Mouse (Mus musculus) limb, embryonic 10.5 days (tissue): ENCODE measurements at regions not wholly inside any gene's neighbourhood (a gene's known extent, or its start where the extent isn't known, plus 50 kb on each side); places are given as distances from the start of the nearest gene placed in this dataset.

ENCODE experiments used
- DNase-seq: peaks from one replicate; pipeline ENCODE4 v3.0.0-alpha.2; 2017; ENCODE audit warnings: low spot score
- H3K27ac ChIP-seq: fragments of 300-500 bp; sonication (generic); 2 replicates; pipeline ENCODE4 v1.5.1; 2016; ENCODE audit warnings: mild to moderate bottlenecking
- H3K27me3 ChIP-seq: fragments of 300-500 bp; sonication (generic); 2 replicates; pipeline ENCODE4 v1.6.1; 2016; ENCODE audit warnings: low read depth, mild to moderate bottlenecking; ENCODE audit not compliant: poor library complexity, severe bottlenecking
- H3K36me3 ChIP-seq: fragments of 300-500 bp; sonication (generic); 2 replicates; pipeline ENCODE4 v1.6.1; 2016; ENCODE audit warnings: mild to moderate bottlenecking, moderate library complexity
- H3K4me1 ChIP-seq: fragments of 300-500 bp; sonication (generic); 2 replicates; pipeline ENCODE4 v1.6.1; 2016
- H3K4me3 ChIP-seq: fragments of 300-500 bp; sonication (generic); 2 replicates; pipeline ENCODE4 v1.5.1; 2016; ENCODE audit warnings: mild to moderate bottlenecking, moderate library complexity
- H3K9me3 ChIP-seq: fragments of 300-500 bp; sonication (generic); replicated peaks from 2 replicates; pipeline ENCODE4 v1.6.1; 2016; ENCODE audit warnings: mild to moderate bottlenecking
- WGBS: fragments of 180-500 bp; shearing (Covaris S2); methylation state at CpG from one replicate; pipeline ENCODE4 v1.1.7; 2016; 5-methylcytosine and 5-hydroxymethylcytosine counted together

DNA sequence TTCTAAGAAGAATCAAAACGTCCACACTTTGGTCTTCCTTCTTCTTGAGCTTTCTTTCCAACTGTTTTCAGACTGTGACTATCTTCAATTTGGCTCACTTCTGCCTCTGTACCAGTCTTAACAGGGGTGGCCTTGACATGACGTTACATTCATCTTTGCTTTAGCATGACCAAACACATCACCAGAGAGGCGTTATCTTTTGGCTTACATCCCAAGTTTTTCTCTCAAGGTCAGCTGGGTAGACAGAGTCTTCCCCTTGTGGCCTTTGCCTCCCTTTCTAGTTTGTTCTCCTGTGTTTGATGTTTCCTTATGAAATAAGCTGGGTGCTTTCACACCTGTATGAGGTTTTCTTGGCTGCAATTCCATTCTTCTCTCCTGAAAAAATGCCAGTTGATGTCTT lies 180.7 kb upstream of the Sash1 start:
- no peaks in the 10 kb centered on the region for H3K4me1 ChIP-seq
- H3K4me3 ChIP-seq = no peak overlapping the region
- no peak overlapping the region for H3K27ac ChIP-seq
- no peaks in the 10 kb centered on the region for H3K27me3 ChIP-seq
- WGBS = 87% methylated on average over 3 of the region's 3 CpGs
- DNase-seq = no peak
- H3K36me3 ChIP-seq = no peaks in the 10 kb centered on the region
- no peaks in the 10 kb centered on the region for H3K9me3 ChIP-seq

DNA sequence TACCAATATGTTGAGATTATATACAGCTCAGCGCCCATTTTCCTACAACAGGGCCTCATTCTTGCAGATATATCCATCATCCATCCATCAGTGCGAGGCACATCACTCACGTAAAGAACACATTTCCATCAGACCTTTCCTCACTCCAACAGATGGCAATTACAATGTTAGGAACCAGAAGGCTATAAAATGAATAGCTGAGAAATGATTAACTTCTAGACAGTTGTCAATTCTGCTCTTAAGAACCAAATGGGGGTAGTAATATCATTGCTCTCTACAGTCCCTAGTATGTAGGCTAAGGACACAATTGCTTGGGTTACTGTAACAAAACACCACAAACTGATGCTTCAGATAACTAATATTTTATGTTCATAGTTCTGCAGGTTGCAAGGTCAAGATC lies 176.1 kb upstream of the Sash1 start:
- DNase-seq = no peak
- WGBS = 89% methylated on average over 3 of the region's 3 CpGs

GRCm38 (mm10) chr10:9055274-9055673 lies 169.4 kb upstream of the Sash1 start:
- H3K4me1 ChIP-seq = no peaks in the 10 kb centered on the region
- H3K36me3 ChIP-seq = no peaks in the 10 kb centered on the region
- DNase-seq = no peak
- no peaks in the 10 kb centered on the region for H3K9me3 ChIP-seq
- 84% methylated on average over 3 of the region's 3 CpGs for WGBS
- H3K27ac ChIP-seq = no peak overlapping the region
- no peaks in the 10 kb centered on the region for H3K27me3 ChIP-seq
- H3K4me3 ChIP-seq = no peak overlapping the region

More for the DNA sequence above, 176.1 kb upstream of the Sash1 start:
- H3K9me3 ChIP-seq = no peaks in the 10 kb centered on the region
- no peaks in the 10 kb centered on the region for H3K27me3 ChIP-seq
- no peaks in the 10 kb centered on the region for H3K4me1 ChIP-seq
- no peak overlapping the region for H3K4me3 ChIP-seq
- no peak overlapping the region for H3K27ac ChIP-seq
- no peaks in the 10 kb centered on the region for H3K36me3 ChIP-seq

- DNase-seq = no peak
- 63% methylated on average over 4 of the region's 4 CpGs for WGBS
- no peaks in the 10 kb centered on the region for H3K27me3 ChIP-seq
- no peak overlapping the region for H3K27ac ChIP-seq
- H3K9me3 ChIP-seq = no peaks in the 10 kb centered on the region
- H3K4me3 ChIP-seq = no peak overlapping the region
- H3K36me3 ChIP-seq = no peaks in the 10 kb centered on the region
- no peaks in the 10 kb centered on the region for H3K4me1 ChIP-seq
These were observed 167.5 kb upstream of the Sash1 start for GRCm38 (mm10) chr10:9053371-9053770.

DNA sequence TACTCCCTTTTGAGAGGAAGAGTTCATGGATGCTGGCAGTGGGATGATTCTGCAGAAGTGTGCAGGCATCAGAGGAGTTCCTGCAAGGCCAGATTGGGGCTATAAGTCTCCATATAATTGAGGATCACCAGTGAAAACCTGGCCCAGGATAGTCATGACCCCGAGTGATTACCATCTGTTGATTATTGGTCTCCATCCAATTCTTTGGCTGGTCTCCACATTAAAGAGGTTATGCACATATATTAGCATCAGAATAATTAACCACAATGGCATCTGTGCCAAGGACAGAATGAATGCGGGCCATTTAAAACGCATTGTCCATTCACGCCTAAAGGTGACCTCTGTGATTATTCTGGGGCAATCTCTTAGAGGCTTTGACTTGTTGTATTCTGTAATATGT lies 161.5 kb upstream of the Sash1 start:
- no peak for DNase-seq
- Histone ChIP-seq H3K27me3 (no peaks in the 10 kb centered on the region), H3K4me3 (no peak overlapping the region), H3K4me1 (no peaks in the 10 kb centered on the region), H3K9me3 (no peaks in the 10 kb centered on the region), H3K27ac (no peak overlapping the region), H3K36me3 (no peaks in the 10 kb centered on the region)
- WGBS = 91% methylated on average over 4 of the region's 4 CpGs

- H3K27ac ChIP-seq = no peak overlapping the region
- H3K9me3 ChIP-seq = no peaks in the 10 kb centered on the region
- no peaks in the 10 kb centered on the region for H3K27me3 ChIP-seq
- no peaks in the 10 kb centered on the region for H3K36me3 ChIP-seq
- no peaks in the 10 kb centered on the region for H3K4me1 ChIP-seq
- WGBS = 93% methylated on average over 9 of the region's 9 CpGs
- no peak for DNase-seq
- no peak overlapping the region for H3K4me3 ChIP-seq
These were observed 159.0 kb upstream of the Sash1 start for GRCm38 (mm10) chr10:9044746-9045370.

GRCm38 (mm10) chr10:9043507-9043906 lies 157.6 kb upstream of the Sash1 start:
- no peaks in the 10 kb centered on the region for H3K9me3 ChIP-seq
- H3K27ac ChIP-seq = no peak overlapping the region
- no peaks in the 10 kb centered on the region for H3K4me1 ChIP-seq
- H3K27me3 ChIP-seq = no peaks in the 10 kb centered on the region
- no peak for DNase-seq
- 80% methylated on average over 1 of the region's 1 CpGs for WGBS
- no peaks in the 10 kb centered on the region for H3K36me3 ChIP-seq
- no peak overlapping the region for H3K4me3 ChIP-seq

DNA sequence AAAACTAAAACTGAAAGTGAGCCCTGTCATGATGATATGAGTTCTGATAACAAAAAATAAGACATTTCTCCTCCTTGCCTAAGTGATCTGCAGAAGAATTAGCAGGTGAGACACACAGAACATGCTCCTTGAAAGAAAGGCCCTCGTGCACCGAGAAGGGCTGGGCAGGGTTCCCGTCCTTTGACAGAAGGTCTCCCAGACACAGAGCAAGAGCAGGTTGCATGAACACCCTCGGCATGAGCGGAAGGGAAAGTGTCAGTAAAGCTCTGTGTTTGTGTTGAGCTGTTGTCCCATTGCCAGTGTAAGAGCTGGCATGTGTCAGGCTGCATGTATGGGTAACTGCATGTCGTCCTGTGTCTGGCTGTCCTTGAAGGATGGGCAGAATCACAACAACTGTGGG lies 144.6 kb upstream of the Sash1 start:
- no peaks in the 10 kb centered on the region for H3K4me1 ChIP-seq
- H3K4me3 ChIP-seq = no peak overlapping the region
- DNase-seq = no peak
- no peaks in the 10 kb centered on the region for H3K27me3 ChIP-seq
- WGBS = 90% methylated on average over 6 of the region's 6 CpGs
- H3K36me3 ChIP-seq = no peaks in the 10 kb centered on the region
- no peak overlapping the region for H3K27ac ChIP-seq
- no peaks in the 10 kb centered on the region for H3K9me3 ChIP-seq

DNA sequence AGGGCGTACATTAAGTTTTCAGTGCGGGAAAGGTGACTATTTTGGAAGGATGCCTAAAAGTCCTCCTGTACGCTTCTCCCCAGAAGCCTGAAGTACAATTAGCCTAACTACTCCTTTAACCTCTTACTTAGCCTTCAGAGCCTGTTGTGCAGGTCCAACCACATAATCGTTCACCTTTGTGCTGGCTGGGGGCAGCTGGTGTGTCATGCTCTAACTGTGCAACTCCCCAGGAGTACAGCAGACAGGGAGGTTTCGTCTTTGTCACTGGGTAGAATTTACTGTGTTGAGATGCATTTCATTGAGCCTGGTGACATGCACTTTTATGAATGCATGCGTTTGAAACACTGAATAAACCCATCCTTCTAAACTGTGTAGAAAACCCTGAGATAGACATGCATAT lies 143.6 kb upstream of the Sash1 start:
- WGBS = 77% methylated on average over 6 of the region's 6 CpGs
- H3K27ac ChIP-seq = no peak overlapping the region
- H3K27me3 ChIP-seq = no peaks in the 10 kb centered on the region
- H3K36me3 ChIP-seq = no peaks in the 10 kb centered on the region
- no peak overlapping the region for H3K4me3 ChIP-seq
- H3K4me1 ChIP-seq = no peaks in the 10 kb centered on the region
- DNase-seq = no peak
- no peaks in the 10 kb centered on the region for H3K9me3 ChIP-seq

DNA sequence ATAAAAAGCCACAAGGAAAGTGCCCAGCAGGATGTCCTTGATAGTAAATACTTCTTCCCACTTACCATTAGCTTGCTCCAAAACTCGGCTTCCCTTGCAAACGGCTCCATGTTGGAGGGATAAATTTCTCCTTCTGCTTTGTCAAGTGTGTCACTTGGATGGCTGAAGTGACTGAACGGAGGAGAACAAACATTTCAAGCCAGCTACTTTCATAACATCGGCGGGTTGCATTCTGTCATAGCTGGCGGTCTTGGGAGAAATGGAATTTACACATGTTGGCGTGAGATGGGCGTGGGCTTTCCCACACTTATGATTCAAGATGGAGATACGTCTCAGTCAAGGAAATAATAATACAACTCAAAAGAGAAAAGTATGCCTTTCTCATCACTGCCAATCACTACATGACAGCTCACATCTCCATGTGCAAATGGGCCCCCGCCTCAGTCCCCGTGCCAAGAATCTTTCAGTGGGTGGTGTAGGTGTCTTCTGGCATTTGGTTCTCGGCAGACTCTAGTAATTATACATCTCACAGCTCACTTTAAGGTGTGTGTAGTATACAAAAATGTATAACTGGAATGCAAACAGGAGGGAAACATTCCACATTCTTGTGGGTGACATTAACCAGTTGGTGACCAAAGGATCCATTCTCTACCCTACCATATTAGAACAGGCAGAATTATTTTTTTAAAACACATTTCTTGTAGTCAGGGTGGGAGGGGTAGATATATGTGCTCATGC lies 141.4 kb upstream of the Sash1 start:
- Histone ChIP-seq H3K9me3 (no peaks in the 10 kb centered on the region), H3K27ac (no peak overlapping the region), H3K4me1 (no peaks in the 10 kb centered on the region), H3K36me3 (no peaks in the 10 kb centered on the region), H3K27me3 (no peaks in the 10 kb centered on the region), H3K4me3 (no peak overlapping the region)
- no peak for DNase-seq
- 88% methylated on average over 12 of the region's 12 CpGs for WGBS

GRCm38 (mm10) chr10:9014810-9015505 lies 129.1 kb upstream of the Sash1 start:
- Histone ChIP-seq H3K36me3 (no peaks in the 10 kb centered on the region), H3K4me3 (no peak overlapping the region), H3K9me3 (no peaks in the 10 kb centered on the region), H3K27ac (no peak overlapping the region), H3K27me3 (no peaks in the 10 kb centered on the region), H3K4me1 (no peaks in the 10 kb centered on the region)
- 84% methylated on average over 11 of the region's 11 CpGs for WGBS
- no peak for DNase-seq

GRCm38 (mm10) chr10:9013549-9013925 lies 127.7 kb upstream of the Sash1 start:
- no peaks in the 10 kb centered on the region for H3K4me1 ChIP-seq
- WGBS = 81% methylated on average over 3 of the region's 3 CpGs
- no peak overlapping the region for H3K27ac ChIP-seq
- no peaks in the 10 kb centered on the region for H3K9me3 ChIP-seq
- H3K27me3 ChIP-seq = no peaks in the 10 kb centered on the region
- no peak overlapping the region for H3K4me3 ChIP-seq
- H3K36me3 ChIP-seq = no peaks in the 10 kb centered on the region
- DNase-seq = no peak

DNA sequence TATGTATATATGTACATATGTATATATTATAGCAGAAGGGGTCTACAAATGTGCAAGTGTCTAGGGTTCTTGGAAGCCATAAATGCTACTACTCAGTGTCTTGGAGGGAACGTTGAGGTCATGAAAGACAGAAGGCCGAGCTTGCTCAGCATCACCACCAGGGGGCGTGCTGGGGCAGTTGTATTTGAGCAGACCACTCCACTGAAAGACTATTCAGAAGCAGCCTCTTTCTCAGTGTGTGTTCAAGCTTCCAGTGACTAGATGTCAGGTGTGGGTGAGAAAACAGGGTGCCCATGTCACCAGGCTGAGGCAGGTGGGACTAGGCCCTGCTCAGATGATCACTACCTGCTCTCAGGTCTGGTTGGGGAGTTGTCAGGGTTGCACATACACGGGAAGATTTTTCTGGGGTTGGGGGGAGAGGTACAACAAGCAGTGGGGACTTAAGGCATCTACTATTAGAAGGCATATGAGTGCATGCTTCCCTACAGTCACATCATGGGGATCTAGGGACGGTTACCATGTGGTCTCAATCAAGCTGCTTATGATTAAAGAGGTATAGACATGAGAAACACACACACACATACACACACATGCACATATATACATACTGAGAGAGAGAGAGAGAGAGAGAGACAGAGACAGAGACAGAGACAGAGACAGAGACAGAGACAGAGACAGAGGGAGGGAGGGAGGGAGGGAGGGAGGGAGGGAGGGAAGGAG lies 127.1 kb upstream of the Sash1 start:
- Histone ChIP-seq H3K36me3 (no peaks in the 10 kb centered on the region), H3K9me3 (no peaks in the 10 kb centered on the region), H3K4me3 (no peak overlapping the region), H3K27ac (no peak overlapping the region), H3K4me1 (no peaks in the 10 kb centered on the region), H3K27me3 (no peaks in the 10 kb centered on the region)
- 41% methylated on average over 5 of the region's 5 CpGs for WGBS
- peak; percentile 84 for DNase-seq
